Mouse (Mus musculus) liver, adult 2 months (tissue): ENCODE measurements at regions not wholly inside any gene's neighbourhood (a gene's known extent, or its start where the extent isn't known, plus 50 kb on each side); places are given as distances from the start of the nearest gene placed in this dataset.

ENCODE experiments used
- CTCF ChIP-seq: fragments of 200-500 bp; IDR thresholded peaks from 2 replicates; pipeline ENCODE4 v1.5.1; 2011; ENCODE audit warnings: low read depth, low read length, control low read depth
- POLR2A ChIP-seq: fragments of 200-500 bp; IDR thresholded peaks from 2 replicates; pipeline ENCODE4 v1.6.1; 2011; ENCODE audit warnings: low read length, control low read depth; ENCODE audit not compliant: insufficient read depth; ENCODE audit errors: extremely low read depth

- TF ChIP-seq POLR2A = no peak
- TF ChIP-seq CTCF = no peak
These were observed 441.1 kb downstream of the Pid1 start for GRCm38 (mm10) chr1:83922900-83923299.
